Mouse (Mus musculus) heart, embryonic 11.5 days (tissue): Measurements from ENCODE around the gene Cdkn2a. TPM values are rescaled to one million over a fixed set of nuclear protein-coding genes. Genes with fewer than 3 reads are reported as not detected.

ENCODE experiments used
- ATAC-seq: fragments of 200-750 bp; cut with Nextera tagmentation; replicated peaks from 2 replicates; pipeline ENCODE4 v1.8.0; 2017; ENCODE audit warnings: moderate library complexity; ENCODE audit not compliant: insufficient number of reproducible peaks, low FRiP score, low TSS enrichment
- H3K27ac ChIP-seq: fragments of 300-500 bp; sonication (generic); 2 replicates; pipeline ENCODE4 v1.5.1; 2014; ENCODE audit warnings: mild to moderate bottlenecking, low read depth, low read length
- H3K27me3 ChIP-seq: fragments of 300-500 bp; sonication (generic); 2 replicates; pipeline ENCODE4 v1.6.1; 2014; ENCODE audit warnings: mild to moderate bottlenecking, low read length, mixed read lengths; ENCODE audit not compliant: control insufficient read depth, insufficient read depth
- H3K36me3 ChIP-seq: fragments of 300-500 bp; sonication (generic); 2 replicates; pipeline ENCODE4 v1.6.1; 2014; ENCODE audit warnings: mild to moderate bottlenecking, low read length, moderate library complexity, mixed read lengths; ENCODE audit not compliant: control insufficient read depth, insufficient read depth
- H3K4me1 ChIP-seq: fragments of 300-500 bp; sonication (generic); 2 replicates; pipeline ENCODE4 v1.6.1; 2014; ENCODE audit warnings: low read length; ENCODE audit not compliant: control insufficient read depth, insufficient read depth
- H3K4me2 ChIP-seq: fragments of 300-500 bp; sonication (generic); 2 replicates; pipeline ENCODE4 v1.6.1; 2014; ENCODE audit warnings: mild to moderate bottlenecking, moderate library complexity
- H3K4me3 ChIP-seq: fragments of 300-500 bp; sonication (generic); 2 replicates; pipeline ENCODE4 v1.5.1; 2014; ENCODE audit warnings: low read depth, low read length
- H3K9ac ChIP-seq: fragments of 300-500 bp; sonication (generic); 2 replicates; pipeline ENCODE4 v1.6.1; 2014; ENCODE audit warnings: mild to moderate bottlenecking, low read depth, low read length, moderate library complexity
- H3K9me3 ChIP-seq: fragments of 300-500 bp; sonication (generic); replicated peaks from 2 replicates; pipeline ENCODE4 v1.6.1; 2016; ENCODE audit warnings: low read length; ENCODE audit not compliant: control insufficient read depth
- WGBS: fragments of 180-500 bp; shearing (Covaris S2); extraction: QIAGEN DNeasy Blood & Tissue Kit; methylation state at CpG from one replicate; pipeline ENCODE4 v1.1.7; 2014; ENCODE audit not compliant: insufficient replicate concordance; 5-methylcytosine and 5-hydroxymethylcytosine counted together
- polyA plus RNA-seq: library from polyadenylated mRNA; unstranded; fragments of >200 nt; fragmentation: Nextera tagmentation; extraction: Ambion mirVana; gene quantifications from 2 replicates; pipeline ENCODE4 v1.2.1, GENCODE M21; 2014

The Cdkn2a gene
- polyA plus RNA-seq, 1 experiment from 2014 or later, result not detected

GRCm38 (mm10) chr4:89285688-89286087 is 8.8 kb downstream of the Cdkn2a start:
- no peak overlapping the region for H3K4me2 ChIP-seq

DNA sequence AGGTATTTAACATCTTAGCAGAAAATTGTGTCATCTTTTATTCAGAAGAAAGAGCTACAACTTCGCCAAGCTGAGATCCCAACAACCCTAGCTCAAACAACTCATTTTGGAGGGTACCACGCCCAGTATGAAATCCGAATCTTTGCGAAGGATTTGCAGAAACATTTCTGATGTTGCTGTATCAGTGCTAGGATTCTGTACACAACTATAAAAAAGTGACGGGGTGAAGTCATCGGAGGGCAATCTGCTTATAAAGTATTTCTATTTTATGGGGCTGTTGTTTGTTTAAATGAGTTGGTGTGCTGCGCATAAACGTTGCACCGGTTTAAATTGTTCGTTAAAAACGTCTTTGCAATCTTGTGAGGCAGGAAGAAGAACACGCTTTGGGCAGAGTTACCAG is 11.8 kb downstream of the Cdkn2a start:
- H3K27ac ChIP-seq, result no peak overlapping the region
- ATAC-seq, result no peak
- no peak overlapping the region for H3K4me3 ChIP-seq
- H3K9me3 ChIP-seq, result no peaks in the 10 kb centered on the region
- no peak overlapping the region for H3K9ac ChIP-seq
- no peaks in the 10 kb centered on the region for H3K36me3 ChIP-seq
- no peak overlapping the region for H3K4me2 ChIP-seq
- H3K27me3 ChIP-seq, result peaks cover 67% of the 10 kb centered on the region
- WGBS, result 2% methylated on average over 12 of the region's 12 CpGs
- H3K4me1 ChIP-seq, result peaks cover 6% of the 10 kb centered on the region

More at GRCm38 (mm10) chr4:89285688-89286087, 8.8 kb downstream of the Cdkn2a start:
- H3K36me3 ChIP-seq, result no peaks in the 10 kb centered on the region
- H3K4me3 ChIP-seq, result no peak overlapping the region
- H3K27me3 ChIP-seq, result peaks cover 72% of the 10 kb centered on the region
- H3K4me1 ChIP-seq, result peaks cover 6% of the 10 kb centered on the region
- H3K9me3 ChIP-seq, result no peaks in the 10 kb centered on the region
- WGBS, result 34% methylated on average over 7 of the region's 7 CpGs
- no peak overlapping the region for H3K27ac ChIP-seq
- no peak overlapping the region for H3K9ac ChIP-seq
- no peak for ATAC-seq

DNA sequence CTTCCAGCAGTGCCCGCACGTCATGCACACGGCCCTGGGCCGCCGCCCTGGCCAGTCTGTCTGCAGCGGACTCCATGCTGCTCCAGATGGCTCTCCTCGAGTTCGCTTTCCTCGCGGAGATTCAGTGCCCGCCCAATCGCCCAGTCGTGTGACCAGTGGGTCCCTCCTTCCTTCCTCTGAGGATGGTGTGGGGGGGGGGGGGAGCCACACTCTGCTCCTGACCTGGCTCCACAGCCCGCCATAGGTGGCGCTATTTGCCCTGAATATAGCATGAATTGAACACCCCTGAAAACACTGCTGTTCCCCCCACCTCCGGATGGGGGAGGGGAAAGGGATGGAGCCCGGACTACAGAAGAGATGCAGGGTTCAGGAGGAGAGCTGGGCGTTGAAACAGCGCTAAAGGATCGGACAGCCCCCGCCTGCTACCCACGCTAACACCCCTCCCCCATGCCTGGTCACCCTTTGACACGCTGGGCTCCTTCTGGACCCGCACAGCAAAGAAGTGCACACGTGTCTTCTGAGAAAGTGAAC is 12.4 kb downstream of the Cdkn2a start:
- Histone ChIP-seq H3K4me2 (peak overlapping the region; percentile 52), H3K27me3 (peaks cover 69% of the 10 kb centered on the region), H3K4me3 (no peak overlapping the region; the same call in 1 of the 2 replicates), H3K4me1 (peaks cover 6% of the 10 kb centered on the region), H3K27ac (no peak overlapping the region), H3K9ac (no peak overlapping the region), H3K9me3 (no peaks in the 10 kb centered on the region), H3K36me3 (no peaks in the 10 kb centered on the region)
- WGBS, result under 1% methylated on average over 25 of the region's 25 CpGs
- no peak for ATAC-seq

- Histone ChIP-seq H3K4me1 (peaks cover 6% of the 10 kb centered on the region), H3K27ac (no peak overlapping the region), H3K9ac (no peak overlapping the region), H3K27me3 (peaks cover 73% of the 10 kb centered on the region), H3K4me3 (no peak overlapping the region), H3K9me3 (no peaks in the 10 kb centered on the region), H3K4me2 (no peak overlapping the region), H3K36me3 (no peaks in the 10 kb centered on the region)
- 4% methylated on average over 7 of the region's 7 CpGs for WGBS
- ATAC-seq, result no peak
These were observed 13.2 kb downstream of the Cdkn2a start for GRCm38 (mm10) chr4:89281236-89281635.

- Histone ChIP-seq H3K36me3 (no peaks in the 10 kb centered on the region), H3K4me2 (no peak overlapping the region), H3K9me3 (no peaks in the 10 kb centered on the region), H3K4me1 (peaks cover 6% of the 10 kb centered on the region), H3K27ac (no peak overlapping the region), H3K4me3 (no peak overlapping the region), H3K9ac (no peak overlapping the region), H3K27me3 (peaks cover 80% of the 10 kb centered on the region)
- 0% methylated on average over 2 of the region's 2 CpGs for WGBS
- ATAC-seq, result no peak
These were observed 14.8 kb downstream of the Cdkn2a start for GRCm38 (mm10) chr4:89279641-89280040.

GRCm38 (mm10) chr4:89277381-89277940 is 17.0 kb downstream of the Cdkn2a start:
- WGBS, result 6% methylated on average over 5 of the region's 5 CpGs
- Histone ChIP-seq H3K36me3 (no peaks in the 10 kb centered on the region), H3K4me1 (peaks cover 6% of the 10 kb centered on the region), H3K4me2 (no peak overlapping the region), H3K9ac (no peak overlapping the region), H3K27ac (no peak overlapping the region), H3K27me3 (peaks cover 88% of the 10 kb centered on the region), H3K9me3 (no peaks in the 10 kb centered on the region), H3K4me3 (no peak overlapping the region)
- no peak for ATAC-seq

- no peak overlapping the region for H3K27ac ChIP-seq
- H3K9me3 ChIP-seq, result no peaks in the 10 kb centered on the region
- H3K9ac ChIP-seq, result no peak overlapping the region
- no peak for ATAC-seq
- H3K4me3 ChIP-seq, result no peak overlapping the region
- H3K4me1 ChIP-seq, result no peaks in the 10 kb centered on the region; the same call in 1 of the 2 replicates
- under 1% methylated on average over 37 of the region's 37 CpGs for WGBS
- H3K4me2 ChIP-seq, result no peak overlapping the region
- no peaks in the 10 kb centered on the region for H3K36me3 ChIP-seq
- H3K27me3 ChIP-seq, result peaks cover 88% of the 10 kb centered on the region
These were observed 17.7 kb downstream of the Cdkn2a start for GRCm38 (mm10) chr4:89276669-89277219.

DNA sequence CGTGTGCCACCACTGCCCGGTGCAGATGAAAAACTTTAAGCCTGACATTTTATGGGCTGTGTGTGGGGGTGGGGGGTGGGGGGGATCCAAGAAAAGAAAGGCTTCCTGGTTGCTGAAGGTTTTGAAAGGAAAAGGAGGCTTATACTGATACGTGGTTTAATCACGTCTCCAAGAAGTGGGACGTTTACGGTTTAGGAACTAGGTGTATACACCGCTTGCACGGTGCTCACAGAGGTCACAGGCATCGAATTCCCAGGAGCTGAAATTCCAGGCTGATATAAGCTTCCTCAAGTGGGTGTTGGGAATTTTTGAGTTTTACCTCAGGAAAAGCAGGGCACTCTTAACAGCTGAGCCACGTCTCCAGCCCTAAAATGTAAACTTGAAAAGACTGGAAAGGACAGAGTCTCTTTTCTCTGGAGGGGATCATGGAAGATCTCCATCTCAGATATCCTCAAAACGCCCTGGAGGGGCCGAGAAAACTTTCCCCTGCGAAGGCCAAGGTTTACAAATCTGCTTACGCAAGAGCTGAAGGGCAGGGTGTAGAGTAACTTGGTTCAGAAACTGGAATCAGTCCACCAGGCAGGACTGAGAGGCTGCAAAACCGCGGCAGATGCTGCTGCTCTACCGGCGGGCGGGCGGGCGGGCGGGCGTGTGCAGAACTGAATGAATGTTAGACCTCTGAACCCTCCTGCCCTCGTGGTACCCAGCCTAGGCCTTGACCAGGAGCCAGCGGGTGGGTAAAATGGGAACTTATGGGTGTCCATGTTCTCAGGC is 18.5 kb downstream of the Cdkn2a start:
- Histone ChIP-seq H3K9me3 (no peaks in the 10 kb centered on the region), H3K27ac (no peak overlapping the region), H3K4me3 (no peak overlapping the region), H3K4me2 (no peak overlapping the region), H3K36me3 (no peaks in the 10 kb centered on the region), H3K27me3 (peaks cover 85% of the 10 kb centered on the region), H3K9ac (no peak overlapping the region), H3K4me1 (no peaks in the 10 kb centered on the region)
- WGBS, result 2% methylated on average over 25 of the region's 25 CpGs
- no peak for ATAC-seq
